Mouse (Mus musculus): ENCODE results near the gene Akap4.

DNA sequence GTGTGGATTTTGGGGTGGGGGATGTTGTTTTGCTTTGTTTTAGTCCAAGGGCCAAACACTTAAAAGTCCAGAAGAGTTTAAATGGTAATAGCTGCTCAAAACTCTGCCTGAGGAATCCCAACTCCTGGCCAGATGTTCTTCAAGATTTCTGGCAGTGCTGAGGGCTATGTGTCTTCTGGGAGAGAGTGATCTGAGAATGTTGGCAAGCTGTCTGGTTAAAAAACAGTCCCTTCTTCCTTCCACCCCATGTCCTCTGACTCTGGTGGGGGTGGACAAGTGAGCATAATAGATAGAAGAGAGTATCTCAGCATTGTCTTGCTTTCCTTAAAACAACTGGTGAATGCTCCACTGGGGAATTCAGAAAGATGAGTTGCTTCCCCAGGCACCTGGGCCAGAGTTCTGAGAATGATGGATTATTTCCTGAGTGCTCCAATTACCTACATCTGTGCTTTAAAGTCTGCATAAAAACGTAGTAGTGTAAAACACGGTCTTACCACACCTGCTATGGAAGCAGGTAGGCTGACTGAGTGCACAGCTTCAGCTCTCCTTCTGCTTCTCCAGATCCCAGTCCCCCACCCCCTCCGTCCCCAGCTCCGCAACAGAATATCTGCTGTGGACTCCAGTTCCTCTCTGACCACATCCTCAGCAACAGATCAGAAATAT, 54.4 kb downstream of the Akap4 start:
- TF ChIP-seq POLR2A (IDR thresholded peaks at IDR 0.05; ENCODE audit: low read depth, low read length) = no peak
- TF ChIP-seq CTCF (IDR thresholded peaks at IDR 0.05; ENCODE audit: extremely low read depth, insufficient read depth, insufficient read length, insufficient replicate concordance) = no peak
